Mouse (Mus musculus) embryo, embryonic 10 days (tissue): ENCODE results near the gene Car4.

Source experiments
- DNase-seq: peaks from one replicate; pipeline ENCODE4 v3.0.0-alpha.2; 2015; ENCODE audit warnings: low spot score

The Car4 gene

GRCm38 (mm10) chr11:84958271-84958630, 665 bp downstream of the Car4 start:
- no peak for DNase-seq

GRCm38 (mm10) chr11:84959181-84959580, 1.6 kb downstream of the Car4 start:
- DNase-seq = no peak

- DNase-seq = peak; percentile 63
Measured at GRCm38 (mm10) chr11:84959701-84960181, 2.2 kb downstream of the Car4 start.

GRCm38 (mm10) chr11:84960291-84960690, 2.7 kb downstream of the Car4 start:
- no peak for DNase-seq

- no peak for DNase-seq
Measured at GRCm38 (mm10) chr11:84960780-84961179, 3.2 kb downstream of the Car4 start.

GRCm38 (mm10) chr11:84961571-84961970, 4.0 kb downstream of the Car4 start:
- no peak for DNase-seq

GRCm38 (mm10) chr11:84962536-84962935, 5.0 kb downstream of the Car4 start:
- no peak for DNase-seq

- DNase-seq = no peak
Measured at GRCm38 (mm10) chr11:84963556-84963955, 6.0 kb downstream of the Car4 start.

GRCm38 (mm10) chr11:84966696-84967095, 9.1 kb downstream of the Car4 start:
- DNase-seq = no peak

- DNase-seq = peak; percentile 63
Measured at GRCm38 (mm10) chr11:84967113-84967512, 9.5 kb downstream of the Car4 start.

GRCm38 (mm10) chr11:84968309-84968708, 10.7 kb downstream of the Car4 start:
- DNase-seq = no peak

GRCm38 (mm10) chr11:84968775-84969174, 11.2 kb downstream of the Car4 start:
- peak; percentile 38 for DNase-seq

- no peak for DNase-seq
Measured at GRCm38 (mm10) chr11:84972067-84972466, 14.5 kb downstream of the Car4 start.

GRCm38 (mm10) chr11:84973661-84974060, 16.1 kb downstream of the Car4 start:
- DNase-seq = no peak

- no peak for DNase-seq
Measured at GRCm38 (mm10) chr11:84974582-84974981, 17.0 kb downstream of the Car4 start.

GRCm38 (mm10) chr11:84976706-84977105, 19.1 kb downstream of the Car4 start:
- DNase-seq = no peak

GRCm38 (mm10) chr11:84977385-84977952, 19.9 kb downstream of the Car4 start:
- no peak for DNase-seq

- peak; percentile 81 for DNase-seq
Measured at GRCm38 (mm10) chr11:84978113-84978512, 20.5 kb downstream of the Car4 start.

- peak; percentile 1 for DNase-seq
Measured at GRCm38 (mm10) chr11:84979351-84979750, 21.8 kb downstream of the Car4 start.

GRCm38 (mm10) chr11:84980697-84981096, 23.1 kb downstream of the Car4 start:
- DNase-seq = no peak

GRCm38 (mm10) chr11:84985421-84985820, 27.8 kb downstream of the Car4 start:
- DNase-seq = no peak

- no peak for DNase-seq
Measured at GRCm38 (mm10) chr11:84988341-84988919, 30.8 kb downstream of the Car4 start.

- DNase-seq = no peak
Measured at GRCm38 (mm10) chr11:84992996-84993395, 35.4 kb downstream of the Car4 start.

GRCm38 (mm10) chr11:84995241-84995640, 37.7 kb downstream of the Car4 start:
- no peak for DNase-seq
